Mouse (Mus musculus): ENCODE measurements around the gene Siah2.

Gene Siah2

DNA sequence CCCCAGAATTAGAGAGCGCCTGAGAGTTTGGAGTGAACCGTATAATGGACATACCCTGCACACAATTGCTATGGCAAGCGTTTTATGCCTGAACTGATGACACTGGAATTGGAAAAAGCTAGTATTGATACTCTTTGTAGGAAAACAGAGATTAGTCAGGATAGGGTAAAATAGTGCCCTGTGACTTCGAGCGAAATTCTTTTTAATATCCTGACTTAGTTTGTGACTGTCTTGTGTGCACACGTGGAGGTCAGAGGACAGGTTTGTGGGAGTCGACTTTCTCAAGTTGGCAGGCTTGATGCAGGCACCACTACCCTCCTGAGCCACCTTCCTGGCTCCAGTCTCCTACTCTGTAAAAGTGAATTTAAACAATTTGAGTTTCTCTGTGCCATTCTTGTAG is 1.1 kb upstream of the Siah2 start:
- DNase-seq: no peak

DNA sequence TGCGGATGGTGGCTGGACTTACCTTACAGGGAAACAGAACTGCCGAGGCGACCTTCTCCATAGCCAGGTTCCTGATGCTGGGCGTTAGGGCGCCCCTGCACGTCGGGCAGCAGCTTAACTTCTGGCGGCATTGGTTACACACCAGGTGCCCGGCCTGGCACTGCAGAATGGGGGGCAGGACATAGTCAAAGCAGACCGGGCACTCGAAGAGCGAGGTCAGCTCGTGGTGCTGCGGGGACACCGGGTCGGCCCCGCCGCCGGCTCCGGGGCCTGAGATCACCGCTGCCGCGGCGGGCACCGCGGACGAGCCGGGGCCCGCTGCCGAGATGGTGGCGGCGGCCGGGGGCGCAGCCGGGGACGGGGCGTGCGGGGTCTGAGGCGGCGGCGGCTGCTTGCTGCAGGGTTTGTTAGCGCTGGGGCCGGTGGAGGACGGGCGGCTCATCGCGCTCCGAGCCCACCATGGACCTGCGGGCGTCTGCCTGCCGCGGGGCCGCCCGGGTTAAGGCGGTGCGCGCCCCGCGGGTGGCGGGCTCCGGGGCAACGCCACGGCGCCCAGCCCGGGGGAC is 743 bp downstream of the Siah2 start:
- peak; percentile 75 for DNase-seq

DNA sequence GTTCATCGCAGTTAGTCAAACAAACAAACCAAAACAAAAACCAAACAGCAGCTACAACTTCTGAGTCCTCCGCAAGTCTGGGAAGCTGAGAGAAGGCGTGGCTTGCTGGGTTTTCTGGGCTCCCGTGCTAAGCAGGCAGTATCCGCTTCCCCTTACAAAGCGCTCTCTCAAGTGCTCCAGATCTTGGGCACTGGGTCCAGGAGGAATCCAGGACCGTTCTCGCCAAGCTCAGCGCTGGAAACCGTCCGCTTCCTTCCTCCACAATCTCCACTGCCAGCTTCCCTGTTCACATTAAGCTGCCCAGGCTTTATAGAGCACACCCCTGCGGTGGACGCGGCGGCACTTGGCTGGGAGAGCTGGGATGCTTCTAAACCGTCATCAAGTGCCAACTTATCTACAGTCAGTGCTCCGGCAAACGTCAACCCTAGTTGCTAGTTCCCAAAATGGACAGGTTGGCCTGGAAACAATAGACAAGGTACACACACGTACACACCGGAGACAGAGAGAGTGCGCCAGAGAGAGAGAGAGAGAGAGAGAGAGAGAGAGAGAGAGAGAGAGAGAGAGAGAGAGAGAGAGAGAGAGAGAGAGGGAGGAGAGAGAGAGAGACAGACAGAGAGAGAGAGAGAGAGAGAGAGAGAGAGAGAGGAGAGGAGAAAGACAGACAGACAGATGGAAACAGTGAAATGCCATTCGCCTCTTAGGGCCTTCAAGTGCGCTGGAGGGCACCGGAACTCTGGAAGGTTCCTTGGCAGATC is 1.4 kb downstream of the Siah2 start:
- peak; percentile 92 for DNase-seq

DNA sequence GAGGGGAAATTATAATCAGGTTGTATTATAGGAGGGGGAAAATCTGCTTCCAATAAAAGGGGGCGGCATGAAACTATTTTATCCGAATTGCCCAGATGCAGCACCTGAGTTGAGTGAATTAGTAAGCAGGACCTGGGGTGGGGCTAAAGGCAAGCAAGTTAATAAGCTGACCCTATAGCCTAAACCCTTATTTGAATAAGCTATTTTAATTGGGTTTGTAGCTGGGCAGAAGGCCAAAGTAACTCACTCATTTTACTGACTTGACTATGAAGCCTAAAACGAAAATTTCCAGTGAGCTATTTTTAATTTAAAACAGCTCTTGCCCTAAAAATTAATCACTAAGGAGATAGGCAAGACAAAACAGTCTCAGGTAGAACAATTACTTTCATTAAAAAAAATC is 2.5 kb downstream of the Siah2 start:
- DNase-seq: no peak

DNA sequence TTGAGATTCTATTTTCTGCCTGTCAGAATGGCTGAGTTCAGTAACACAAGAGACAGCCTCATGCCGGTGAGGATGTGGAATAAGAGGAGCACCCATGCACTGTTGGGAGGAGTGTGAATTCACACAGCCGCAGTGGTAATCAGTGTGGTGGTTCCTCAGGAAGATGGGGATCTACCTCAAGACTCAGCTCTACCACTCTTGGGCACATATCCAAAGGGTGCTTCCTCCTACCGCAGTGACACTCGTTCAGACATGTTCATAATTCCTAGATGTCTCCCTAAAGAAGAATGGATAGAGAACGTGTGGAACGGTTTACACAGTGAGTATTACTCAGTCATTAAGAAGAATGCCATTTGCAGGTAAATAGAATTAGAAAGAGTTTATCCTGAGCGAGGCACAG is 3.1 kb downstream of the Siah2 start:
- DNase-seq: no peak

DNA sequence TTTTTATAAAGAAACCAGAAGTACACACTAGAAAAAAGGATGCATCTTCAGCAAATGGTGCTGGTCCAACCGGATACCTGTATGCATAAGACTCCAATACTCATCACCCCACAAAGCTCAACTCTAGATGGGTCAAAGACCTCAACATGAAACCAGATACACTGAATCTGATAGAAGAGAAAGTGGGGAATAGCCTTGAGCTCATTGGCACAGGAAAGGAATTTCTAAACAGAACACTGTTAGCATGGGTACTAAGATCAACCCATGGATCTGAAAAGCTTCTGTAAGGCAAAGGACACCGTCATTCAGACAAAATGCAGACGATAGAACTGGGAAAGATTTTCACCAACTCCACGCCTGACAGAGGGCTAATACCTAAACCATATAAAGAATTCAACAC is 3.6 kb downstream of the Siah2 start:
- DNase-seq: no peak

DNA sequence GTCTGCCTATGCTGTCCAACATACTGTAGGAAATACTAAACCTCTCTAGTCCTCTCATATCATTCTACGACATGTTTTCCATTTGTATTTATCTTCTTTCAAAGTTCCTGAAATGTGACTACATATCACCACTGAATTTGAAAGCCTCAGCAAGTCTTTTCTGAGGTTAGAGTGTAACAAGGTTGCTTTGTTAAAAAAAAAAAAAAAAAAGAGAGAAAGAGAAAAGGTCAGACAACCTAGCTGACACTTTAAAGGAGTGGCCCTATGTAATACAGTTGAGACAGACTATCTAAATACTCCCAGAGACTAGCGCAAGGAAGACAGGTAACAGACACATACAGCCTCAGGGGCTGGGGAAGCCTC is 5.3 kb downstream of the Siah2 start:
- no peak for DNase-seq

DNA sequence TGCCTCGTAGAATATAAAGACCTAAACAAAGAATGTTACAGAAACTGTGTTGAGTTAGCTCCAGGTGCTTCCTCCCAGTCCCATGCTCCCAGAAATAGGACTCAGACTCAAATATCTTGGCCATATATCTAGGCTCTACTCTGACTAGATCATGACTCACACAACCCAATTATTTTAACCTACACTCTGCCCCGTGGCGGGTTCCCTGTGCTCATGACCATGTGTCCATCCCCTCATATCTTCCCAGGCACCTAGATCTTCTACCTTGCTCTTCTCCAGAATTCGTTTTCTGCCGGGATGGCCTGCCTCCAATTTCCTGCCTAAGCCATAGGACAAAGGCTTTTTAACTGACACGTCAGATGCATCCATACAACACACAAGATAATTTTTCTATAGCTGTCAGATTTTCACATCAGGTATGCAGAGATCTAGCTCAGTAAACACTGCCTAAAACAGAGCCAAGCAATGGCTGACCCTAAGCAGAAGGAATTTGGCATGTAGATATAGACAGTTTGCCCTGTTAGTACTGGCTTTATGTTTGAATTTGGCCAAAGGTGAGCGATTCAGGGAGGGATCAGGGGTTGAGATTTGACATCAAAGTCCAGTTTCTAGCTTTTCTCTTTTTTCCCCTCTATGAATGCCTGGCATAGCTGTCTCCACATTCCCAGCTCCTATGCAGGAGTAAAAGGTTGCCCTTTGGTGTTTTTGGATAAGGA is 5.8 kb downstream of the Siah2 start:
- no peak for DNase-seq

DNA sequence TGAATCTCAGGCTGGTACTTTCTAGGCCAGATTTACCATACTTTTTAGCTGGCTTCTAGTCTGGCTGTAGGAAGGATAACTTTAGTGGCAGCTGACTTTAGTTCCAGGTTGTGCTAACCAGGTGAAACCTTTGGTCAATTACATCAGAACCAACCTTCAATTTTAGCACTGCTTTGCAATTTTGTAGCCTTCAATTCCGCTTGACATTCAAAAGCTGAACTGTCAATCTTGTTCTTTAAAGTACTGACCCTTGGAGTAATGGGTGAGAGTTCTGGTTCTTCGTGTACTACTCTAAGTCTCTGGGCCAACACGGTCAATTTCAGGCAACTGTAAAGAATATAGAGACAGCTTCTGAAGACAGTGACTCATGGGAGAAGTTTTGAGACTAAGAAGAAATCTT is 6.8 kb downstream of the Siah2 start:
- no peak for DNase-seq

DNA sequence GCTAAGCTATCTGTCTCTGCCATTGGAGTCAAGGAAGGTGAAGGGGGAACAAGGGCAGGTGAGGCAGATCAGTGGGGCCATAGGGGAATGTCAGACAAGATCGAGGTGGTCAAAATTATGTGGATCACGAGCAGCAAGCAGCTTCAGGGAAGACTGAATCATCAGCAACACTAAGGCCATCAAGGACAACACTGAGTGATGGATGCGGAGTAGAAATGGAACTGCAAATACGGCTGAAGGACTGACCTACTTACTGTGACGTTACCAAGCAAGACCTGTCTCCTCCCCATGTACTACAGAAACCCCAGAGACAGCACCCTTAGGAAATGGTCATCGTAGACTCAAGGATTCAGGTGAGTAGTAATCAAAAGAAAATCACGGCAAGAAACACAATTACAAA is 8.9 kb downstream of the Siah2 start:
- DNase-seq: no peak

DNA sequence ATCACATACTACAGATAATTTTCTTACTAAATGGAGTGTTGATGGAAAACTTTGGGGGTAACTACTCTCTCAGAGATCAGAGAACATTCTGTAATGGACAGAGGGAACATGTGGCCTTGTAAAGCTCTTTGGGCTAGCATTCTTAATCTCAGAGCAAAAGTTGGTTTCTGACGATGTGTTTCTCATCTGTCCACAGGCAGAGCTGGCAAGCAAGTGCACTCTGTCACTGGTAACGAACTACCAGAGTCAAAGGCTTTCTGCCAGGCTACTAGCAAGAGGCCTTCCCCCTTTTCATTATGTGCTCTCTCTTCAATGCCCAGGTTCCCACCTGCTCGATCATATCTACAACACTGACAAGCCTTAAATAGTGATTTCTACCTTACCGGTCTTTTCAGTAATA is 9.9 kb downstream of the Siah2 start:
- DNase-seq: no peak

DNA sequence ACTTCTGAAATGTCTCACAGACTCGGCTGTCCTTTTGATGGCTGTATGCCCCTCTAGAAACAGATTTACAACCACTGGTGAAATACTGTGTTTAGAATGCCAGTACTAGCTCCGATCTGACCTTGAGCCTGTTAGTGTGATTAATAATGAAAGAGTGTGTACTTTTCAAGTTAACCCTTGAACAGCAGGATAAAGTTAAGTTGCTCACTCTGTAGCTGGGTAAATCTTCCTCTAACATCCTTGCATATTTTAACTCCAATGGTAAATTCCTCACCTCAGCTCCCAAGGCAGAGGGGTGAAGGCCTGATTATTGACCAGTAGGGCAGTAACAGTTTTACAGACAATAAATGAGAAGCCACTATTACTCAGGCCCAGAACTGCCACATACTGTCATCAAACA is 10.4 kb downstream of the Siah2 start:
- no peak for DNase-seq

DNA sequence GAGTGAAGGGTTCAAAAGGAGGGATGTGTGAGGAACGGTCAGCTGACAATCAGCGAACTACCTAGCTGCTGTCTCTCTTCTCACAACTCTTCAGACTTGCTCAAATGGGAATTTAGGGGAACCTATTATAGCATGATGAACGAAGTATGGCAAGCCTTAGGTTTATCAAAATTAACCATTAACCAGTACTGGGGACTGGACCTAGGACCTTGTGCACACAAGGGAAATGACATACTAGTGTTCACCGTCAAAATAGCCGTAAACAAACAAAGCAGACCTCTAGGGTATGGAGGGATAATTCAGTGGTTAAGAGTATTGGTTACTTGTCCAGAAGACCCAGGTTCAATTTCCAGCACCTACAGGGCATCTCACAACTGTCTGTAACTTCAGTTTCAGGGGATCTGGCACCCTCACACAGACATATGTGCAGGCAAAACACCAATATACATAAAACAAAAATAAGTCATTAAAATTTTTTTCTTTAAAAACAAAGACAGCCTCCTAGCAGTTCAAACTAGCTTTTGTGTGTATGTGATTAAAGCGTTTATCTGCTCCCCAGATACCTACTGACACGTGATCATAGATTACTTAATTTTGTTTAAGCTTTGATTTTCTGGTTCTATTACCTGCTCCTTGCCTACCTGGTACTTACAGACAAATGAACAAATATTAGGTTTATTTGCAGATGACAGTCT is 11.1 kb downstream of the Siah2 start:
- DNase-seq: no peak

DNA sequence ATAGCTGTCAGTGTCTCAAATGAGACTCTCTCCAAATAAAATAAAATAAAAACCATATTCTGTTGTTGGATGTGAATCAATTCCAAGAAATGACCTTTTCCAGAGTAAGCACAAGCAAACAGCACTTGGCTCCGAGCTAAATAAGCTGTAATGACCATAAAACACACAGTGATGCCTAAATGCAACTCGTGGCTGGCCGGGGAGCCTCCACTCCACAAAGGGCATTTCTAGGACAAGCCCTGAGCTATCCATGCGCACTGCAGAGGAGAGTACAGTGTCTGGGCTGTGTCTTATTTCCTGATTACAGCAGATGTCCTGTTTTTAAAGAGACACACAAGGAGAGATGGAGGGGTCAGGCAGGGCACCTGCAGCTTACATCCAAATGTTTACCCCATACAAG is 12.2 kb downstream of the Siah2 start:
- no peak for DNase-seq

DNA sequence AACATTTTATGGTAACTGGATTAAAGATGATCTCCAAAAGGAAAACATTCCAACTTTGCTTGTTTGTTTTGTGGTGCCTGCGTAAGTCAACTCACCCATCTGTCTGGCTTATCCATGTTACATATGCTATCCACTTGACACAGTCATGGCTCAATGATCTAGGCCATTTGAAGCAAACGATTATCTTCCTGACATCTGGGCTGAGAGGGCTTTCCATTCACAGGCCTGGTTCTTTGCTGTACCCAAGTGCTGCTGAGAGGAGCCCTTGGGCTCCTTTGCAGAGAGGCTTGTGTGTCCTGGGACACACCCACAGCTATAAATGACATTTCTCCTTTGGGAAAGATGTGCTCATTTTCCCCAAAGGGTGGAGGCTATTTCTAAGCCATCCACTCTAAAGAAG is 13.3 kb downstream of the Siah2 start:
- DNase-seq: no peak

DNA sequence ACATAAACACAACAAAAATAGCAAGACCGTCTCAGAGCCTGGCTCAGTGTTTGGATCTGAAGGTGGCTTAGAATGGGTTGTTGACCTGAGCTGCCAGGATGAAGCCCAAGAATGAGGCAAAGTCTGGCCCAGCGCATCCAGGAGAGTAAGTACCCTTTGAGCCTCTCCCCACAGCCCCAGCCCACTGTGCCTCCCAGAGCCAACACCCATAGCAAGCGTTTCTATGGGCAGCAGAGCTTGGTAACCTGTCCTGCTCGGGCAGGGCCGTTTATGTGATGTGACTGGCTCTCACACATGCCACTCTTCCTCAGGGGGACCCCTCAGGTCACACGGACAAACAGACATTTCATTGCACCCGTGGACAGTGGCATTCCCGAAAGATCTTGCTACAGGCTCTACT is 13.8 kb downstream of the Siah2 start:
- no peak for DNase-seq

DNA sequence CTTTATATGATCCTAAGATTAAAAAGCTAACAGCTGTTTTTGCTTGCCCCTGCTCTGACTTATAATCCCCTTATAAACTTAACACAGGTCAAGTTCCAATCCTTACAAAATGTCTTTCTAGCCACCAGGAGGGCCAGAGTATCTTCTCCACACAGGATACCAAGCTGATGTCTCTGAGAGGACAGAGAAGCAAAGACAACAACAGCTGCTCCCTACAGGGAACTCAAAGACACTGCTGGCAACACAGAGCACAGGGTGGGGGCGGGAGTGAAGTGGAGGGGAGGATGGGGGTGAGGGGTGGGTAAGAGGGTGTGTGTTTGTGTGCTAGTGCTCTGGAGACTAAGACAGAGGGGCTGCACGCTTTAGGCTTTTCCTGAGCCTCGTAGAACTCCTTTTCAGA is 14.6 kb downstream of the Siah2 start:
- DNase-seq: no peak

DNA sequence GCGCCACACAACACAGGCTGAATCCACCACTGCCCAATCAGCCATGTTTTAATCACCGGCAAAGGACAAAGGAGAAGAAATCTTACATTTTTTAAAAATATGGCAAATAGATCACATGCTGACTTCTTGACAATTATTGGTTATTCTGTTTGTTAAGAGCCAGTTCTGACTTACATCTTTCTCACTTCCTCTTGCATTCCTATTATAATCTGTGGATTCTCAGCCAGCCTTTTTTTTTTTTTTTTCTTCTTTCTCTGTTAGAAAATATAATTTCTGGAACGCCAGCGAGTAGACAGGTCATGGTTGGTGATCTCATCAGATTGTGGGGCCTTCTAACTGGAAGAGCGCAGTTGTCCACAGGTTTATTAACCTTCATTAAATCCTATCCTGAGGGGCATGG is 18.9 kb downstream of the Siah2 start:
- no peak for DNase-seq

DNA sequence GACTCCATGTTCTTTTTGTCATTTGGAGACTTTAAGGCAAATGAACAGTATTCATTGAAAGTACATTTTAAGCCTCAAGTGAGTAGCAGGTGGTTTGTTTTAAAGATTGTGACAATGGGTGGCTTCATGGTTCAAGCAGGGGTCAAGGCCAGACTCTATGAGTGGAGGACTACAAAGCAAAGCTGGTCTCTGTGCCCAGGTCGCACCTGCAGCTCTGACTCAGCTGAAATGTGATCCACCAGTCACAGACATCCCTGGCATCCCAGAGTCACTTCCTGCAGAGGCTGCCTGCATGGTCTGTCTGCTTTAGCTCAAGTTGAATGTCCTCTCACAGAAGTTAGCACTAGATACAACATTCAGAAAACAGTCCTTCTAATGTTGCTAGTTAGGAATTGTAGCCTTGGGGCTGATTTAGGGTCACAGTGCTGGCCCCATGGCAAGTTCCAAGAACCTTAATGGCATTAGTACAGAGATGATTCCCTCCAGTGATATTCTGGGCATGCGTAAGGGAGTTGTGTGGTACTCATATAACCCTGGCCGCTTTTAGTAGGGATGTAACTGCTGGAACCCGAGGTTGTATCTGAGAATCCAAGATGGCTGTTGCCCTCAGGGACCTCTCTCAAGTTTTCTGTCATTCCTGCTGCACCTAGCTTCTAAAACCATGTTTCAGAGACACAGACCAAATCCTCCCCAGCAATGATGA is 19.6 kb downstream of the Siah2 start:
- no peak for DNase-seq

DNA sequence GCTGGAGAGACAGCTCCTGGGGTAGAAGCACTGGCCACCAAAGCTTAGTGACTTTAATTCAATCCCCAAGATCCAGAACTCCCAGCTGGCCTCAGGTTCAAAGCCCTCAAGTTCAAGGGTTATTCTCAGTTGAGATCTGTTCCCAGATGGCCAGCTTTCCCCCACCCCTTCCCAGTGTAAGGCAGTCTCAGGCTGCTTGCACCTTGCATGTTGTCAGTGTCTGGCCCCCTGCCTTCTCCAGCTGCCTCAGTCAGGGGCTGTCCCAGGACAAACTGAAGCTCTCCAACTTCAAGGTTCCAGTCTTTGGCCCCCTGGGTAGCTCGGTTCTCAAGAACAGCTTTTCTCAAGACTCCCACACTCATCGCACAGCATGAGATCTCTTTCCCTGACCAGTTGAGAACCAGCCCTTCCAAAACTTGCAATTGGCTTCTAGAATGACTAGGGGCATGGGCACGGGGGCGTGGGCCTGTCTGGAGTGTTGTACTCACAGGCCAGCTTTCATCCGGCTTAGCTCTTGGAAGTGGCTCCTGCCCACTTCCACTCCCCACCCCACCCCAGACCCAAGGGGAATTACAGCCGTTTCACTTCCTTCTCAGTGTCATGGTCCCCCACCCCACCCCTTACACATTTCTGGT is 20.5 kb downstream of the Siah2 start:
- no peak for DNase-seq

DNA sequence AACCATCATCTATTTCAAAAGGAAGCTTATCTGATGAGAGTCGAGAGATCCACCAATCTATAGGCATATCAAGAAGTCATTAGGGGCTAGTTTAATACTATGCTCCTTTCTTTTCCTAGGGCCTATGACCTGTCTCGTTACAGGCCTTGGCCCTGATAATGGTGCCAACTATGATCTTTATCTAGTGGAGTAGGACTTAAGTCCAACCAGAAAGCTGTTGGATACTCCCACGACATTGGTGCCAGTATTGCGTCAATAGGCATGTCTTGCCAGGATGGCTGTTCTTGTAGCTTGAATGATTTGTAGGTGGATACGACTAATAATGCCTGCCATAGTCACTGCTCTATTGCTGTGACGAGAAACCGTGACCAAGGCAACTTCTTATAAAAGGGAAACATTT is 28.2 kb downstream of the Siah2 start:
- no peak for DNase-seq

DNA sequence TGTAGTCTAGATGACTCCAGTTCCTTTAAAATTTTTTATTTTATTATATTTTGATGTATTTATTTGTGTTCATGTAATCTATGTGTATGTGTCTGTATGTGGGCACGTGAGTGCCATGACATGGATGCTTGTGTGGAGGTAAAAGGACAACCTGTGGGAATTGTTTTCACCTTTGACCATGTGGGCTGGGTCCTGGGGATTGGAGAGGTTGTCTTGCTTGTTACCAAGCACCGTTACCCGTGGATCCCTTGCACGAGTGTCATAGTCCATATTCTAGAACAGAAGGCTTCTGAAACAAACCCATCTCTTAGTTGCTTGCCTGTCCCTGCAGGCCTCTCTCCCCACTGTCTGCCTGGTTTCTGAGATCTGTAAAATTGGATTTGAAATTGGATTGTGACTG is 31.6 kb downstream of the Siah2 start:
- no peak for DNase-seq

DNA sequence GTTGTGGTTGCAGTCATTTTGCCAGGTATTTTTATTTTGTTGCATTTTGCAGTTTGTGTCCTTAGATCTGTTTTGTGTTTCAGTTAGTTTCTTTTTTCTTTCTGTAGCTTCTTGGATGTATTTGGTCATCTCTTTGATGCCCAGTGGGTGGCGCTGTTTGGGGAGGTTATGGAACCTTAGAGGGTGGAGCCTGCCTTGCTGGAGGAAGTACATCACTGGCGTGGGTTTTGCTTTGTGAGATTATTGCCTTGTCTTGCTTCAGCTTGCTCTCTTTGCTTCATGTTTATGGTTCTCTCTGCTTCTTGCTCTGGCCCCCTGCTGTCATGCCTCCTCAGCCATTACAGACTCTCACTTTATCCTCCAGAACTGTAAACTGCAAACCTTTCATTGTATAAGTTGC is 34.8 kb downstream of the Siah2 start:
- no peak for DNase-seq
